Mouse (Mus musculus) cerebellum, adult (tissue): ENCODE results near the gene Sucla2.
"Not testable (repeated sequence)": the region's sequence is repeated elsewhere in the genome, so short reads cannot be mapped to it uniquely, and the experiment has no call there.

Source experiments
- ATAC-seq: cut with Nextera tagmentation; 2 replicates; pipeline ENCODE4 v1.9.2; 2017; ENCODE audit warnings: mild to moderate bottlenecking, moderate library complexity, mixed read lengths; ENCODE audit not compliant: insufficient number of reproducible peaks, low FRiP score, low TSS enrichment

Gene Sucla2

DNA sequence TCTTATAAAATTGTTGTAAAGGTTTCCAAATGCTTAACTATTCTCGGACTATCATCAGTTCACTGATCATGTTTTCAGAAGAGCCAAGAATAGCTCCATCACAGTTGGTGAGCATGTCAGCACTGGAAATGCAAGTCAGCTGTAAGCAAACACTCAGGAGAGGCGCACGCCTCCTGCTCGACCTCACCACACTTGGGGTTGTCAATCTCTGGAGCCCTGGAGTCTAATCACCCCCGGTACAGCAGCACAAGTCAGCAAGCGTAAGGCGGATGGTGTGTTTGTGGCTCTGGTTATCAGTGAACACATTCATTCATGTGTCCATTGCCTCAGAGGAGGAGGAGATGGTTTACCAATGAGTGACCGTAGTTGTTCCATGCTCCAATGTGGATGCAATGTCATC, 74.6 kb downstream of the Sucla2 start:
- no peak for ATAC-seq

DNA sequence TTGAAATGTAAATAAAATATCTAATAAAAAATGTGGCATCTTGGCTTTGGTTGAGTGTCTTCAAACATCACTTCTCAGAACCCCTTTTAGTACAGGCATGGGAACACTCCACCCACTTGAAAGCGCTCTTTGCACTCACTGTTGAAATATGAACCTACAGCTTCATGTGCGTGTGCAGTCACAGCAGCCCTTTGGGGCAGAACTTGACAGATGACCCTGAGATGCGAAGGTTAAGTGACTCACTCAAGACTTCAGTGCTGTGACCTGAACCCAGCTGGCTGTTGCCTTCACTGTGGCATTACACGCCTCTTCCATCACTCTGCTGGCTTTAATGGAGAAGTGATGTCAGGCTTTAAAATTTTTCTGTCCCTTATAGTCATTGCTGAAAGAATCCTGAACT, 82.6 kb downstream of the Sucla2 start:
- no peak for ATAC-seq

DNA sequence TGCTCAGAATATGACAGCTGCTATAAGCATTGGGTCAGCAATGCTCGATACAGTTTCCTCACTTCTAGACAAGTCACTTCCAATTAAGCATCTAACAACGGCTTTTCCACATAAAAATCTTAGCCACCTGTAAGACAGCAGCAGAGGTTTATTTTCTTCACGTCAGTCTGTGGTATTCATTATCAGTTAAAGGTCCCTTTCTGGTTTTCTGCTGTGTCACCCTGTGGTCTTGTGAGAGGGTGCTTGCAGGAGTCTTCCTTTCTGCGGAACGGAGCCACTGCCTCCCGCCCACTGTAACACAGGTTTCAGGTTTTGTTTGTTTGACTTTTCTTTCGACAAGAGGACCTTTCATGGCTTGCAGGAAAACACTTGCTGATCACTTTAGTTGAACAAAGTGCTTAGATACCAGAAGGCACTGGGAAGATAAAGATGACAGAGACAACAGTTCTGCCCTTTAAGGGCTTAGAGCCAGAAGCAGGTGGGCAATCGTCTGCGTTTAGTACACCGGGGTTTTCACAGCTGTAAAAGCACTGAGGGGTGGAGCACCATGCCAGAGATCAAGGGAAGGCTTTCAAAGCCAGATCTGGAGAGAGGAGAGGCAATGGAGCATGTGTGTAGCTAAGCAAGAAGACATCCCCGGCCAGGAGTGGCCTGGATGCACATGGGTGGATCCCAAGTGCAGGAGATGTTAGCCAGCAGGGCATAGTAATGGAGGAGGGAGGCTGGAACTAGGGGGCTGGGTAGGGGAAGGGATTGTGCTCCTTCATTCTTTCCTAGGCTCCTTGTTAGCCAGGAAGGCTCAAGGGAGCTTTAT, 83.8 kb downstream of the Sucla2 start:
- no peak for ATAC-seq

DNA sequence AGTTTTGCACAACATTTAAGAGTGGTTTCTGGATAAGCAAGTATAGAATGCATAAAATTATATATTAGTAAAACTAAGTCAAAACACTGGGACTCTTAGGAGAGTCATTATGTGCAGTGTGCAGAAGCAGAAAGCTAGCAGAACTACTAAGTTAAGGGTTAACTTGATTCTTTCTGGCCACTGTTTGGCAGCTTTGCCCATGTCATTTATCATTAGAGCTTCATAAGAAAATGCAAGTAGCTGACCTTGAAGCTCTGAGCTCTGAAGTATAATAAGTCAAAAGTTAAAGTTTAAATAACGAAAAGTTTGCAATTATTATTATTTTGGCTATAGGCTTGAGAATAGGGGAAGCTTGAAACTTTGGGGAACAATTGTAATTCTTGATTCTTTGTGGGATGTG, 89.8 kb downstream of the Sucla2 start:
- ATAC-seq = not testable (repeated sequence)

DNA sequence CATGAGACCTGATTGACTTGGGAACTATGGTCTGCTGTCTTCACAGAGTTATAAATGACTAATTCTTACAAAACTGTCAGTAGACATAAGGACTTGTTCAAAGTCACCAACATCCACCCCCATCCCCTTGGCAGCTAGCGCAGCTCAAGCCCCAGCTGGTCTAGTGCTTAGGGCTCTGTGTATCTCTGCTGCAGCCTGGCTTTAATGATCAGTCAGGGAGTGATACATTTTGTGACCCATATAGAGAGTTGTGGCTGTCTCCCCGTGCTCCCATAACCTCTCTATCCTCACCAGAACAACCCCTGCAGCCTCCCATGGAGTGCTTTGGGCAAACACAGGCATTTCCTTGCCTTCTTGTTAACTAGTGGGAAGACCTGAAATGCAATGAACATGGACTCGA, 95.8 kb downstream of the Sucla2 start:
- no peak for ATAC-seq

DNA sequence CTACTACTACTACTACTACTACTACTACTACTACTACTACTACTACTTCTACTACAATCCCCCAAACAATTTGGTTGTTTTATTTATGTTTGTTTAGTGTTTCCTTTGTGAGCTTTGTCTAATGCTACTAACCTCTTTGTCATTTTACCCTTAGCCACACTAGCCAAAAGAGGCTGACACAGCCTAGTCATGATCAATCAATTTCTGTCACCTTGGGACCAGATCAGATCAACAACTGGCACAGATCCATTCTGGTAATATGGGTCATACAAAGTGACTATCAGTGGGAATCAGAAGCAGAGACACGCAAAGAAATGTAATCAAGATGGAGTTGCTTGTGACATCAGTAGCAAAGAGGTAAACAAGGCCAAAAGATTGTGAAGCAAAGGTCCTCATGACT, 97.9 kb downstream of the Sucla2 start:
- no peak for ATAC-seq

DNA sequence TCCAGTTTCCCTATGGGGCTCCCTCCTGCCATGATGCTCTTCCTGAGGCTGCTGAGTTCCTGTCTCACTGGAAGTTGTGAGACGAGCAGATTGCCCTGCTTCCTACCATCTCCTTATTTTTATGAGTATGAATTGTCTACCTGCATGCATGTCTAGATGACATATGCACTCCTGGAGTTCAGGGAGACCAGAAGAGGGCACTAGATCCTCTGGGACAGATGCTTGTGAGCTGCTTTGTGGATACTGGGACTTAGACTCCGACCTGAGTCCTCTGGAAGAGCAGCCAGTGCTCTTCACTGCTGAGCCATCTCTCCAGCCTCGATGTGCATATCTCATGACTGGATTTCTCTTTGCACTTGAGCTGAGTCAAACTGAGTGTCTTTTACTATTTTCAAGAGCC, 100.3 kb downstream of the Sucla2 start:
- no peak for ATAC-seq

DNA sequence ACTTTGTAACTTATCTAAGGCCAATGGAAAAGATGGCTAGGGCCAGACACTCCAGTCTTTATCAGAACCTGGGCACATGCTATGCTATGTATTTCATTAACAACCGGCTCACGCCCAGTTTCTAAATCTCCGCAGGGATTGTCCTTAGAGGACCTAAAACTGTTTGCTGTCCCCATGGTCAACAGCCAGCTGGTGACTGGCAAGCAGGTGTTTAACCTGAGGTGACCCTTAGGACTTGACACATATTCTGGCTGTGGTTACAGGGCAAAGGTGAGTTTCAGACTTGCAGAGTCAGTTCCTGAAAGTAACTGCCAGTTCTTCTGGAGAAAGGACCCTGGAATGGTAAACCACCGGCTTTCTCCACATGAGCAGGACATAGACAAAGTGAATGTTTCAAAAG, 106.4 kb downstream of the Sucla2 start:
- no peak for ATAC-seq

DNA sequence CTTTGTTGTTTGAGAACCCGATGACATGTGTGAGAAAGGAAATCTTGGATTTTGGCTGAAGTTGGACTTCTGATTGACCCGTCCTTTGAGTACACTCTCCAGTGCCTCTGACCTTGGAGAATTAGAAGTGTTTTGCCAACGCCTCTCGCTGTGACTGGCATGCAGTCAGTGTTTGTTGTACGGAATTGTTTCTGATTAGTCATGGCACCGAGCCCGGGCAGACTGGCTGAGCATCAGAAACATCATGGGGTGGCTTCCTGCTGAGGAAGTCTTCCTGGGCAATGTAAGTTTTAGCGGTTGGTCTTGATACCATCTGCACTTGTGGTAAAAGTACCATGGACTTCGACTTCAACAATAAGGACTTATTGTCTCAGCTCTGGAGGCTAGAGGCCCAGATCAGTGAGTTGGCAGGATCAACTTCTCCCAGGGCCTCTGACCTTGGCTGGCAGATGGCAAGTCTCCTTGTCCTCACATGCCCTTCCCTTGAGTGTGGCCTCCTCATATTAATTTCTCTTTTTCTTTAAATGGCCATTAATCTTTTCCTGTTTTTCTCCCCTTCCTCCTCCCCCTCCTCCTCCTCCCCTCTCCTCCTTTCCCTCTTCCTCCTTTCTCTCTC, 107.6 kb downstream of the Sucla2 start:
- peak; percentile 64; the same call in 1 of the 2 replicates for ATAC-seq

DNA sequence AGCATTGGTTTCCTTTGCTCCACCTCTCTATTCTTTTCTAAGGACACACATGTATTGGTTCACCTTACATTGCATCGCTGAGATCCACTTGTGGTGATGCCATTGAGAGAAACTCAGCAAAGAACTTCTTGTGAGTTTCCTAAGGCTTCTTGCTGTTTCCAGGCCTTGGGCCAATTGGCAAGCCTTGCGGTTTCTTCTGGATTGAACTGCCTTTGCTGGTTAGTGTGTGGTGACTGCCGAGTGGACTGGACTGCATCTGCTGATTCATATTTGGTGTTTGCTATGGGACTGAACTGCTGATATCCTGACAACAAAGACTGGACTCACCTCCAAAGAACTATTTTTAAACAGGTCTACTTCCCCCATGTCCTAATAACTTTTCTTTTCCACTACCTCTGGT, 109.2 kb downstream of the Sucla2 start:
- no peak for ATAC-seq

DNA sequence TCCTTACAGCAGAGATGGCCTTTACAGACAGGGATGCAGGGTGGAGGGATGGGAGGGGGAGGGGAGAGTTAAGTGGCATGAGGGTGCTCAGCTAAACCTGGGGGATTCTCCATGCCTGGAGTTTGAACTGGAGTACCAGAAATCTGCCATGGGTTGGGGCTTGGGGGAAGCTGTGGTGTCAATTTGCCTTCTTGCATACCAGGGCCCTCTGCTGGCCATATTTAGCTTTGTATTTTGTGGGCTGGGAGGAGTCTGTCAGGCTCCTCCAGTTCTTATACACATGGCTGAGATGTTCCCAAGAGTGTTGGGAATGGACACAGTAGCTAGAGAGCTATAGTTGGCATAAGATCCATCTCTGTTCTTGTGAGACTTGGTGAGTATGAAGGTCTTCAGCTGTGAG, 112.3 kb downstream of the Sucla2 start:
- no peak for ATAC-seq
